Mouse (Mus musculus): ENCODE results near the gene Fscn1. TPM values are rescaled to one million over a fixed set of nuclear protein-coding genes. Genes with fewer than 3 reads are reported as not detected.

Fscn1 gene
- polyA plus RNA-seq, 1 experiment, result 28.5 TPM

DNA sequence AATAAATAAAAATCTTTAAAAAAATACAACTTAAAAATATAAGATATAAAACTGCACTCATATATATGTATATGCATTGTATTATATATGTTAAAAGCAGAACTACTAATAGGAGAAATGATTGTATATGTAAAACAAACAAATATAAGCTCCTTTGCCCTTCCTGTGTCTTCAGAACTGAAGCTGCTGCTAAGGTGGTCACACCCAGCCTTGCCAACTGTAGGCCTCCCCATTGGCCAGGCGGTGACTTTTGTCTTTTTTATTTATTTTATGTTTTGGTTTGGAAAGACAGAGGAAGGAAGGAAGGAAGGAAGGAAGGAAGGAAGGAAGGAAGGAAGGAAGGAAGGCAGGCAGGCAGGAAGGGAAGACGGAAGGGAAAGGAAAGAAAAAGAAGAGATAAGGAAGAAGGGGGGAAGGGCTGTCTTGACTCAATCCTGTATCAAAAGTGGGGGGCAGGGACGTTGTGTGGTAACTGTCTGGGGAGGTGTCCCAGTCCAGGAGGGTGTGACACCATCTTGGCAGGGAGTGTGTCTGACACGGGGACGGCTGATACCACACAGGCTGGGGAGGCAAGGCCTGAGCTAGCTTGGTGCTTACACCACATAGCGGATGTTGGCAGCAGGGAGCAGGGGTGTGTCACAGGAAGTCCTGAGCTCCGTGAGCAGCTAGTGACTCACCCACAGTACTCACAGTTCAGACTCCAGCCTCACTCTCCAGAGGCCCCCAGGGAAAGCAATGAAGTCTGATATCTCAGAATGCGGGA lies 39.7 kb upstream of the Fscn1 start:
- H3K27me3 ChIP-seq (replicated peaks; ENCODE audit: control insufficient read depth, insufficient read depth, low read length), result no peaks in the 10 kb centered on the region
- H3K4me1 ChIP-seq (ENCODE audit: control insufficient read depth, insufficient read depth, low read length), result no peaks in the 10 kb centered on the region
- H3K27ac ChIP-seq (ENCODE audit: insufficient read depth, low read depth, low read length), result peak overlapping the region; percentile 62
- no peak for TF ChIP-seq POLR2A (IDR thresholded peaks at IDR 0.05; ENCODE audit: low read depth, low read length)
- TF ChIP-seq CTCF (conservative IDR thresholded peaks at IDR 0.05; ENCODE audit: insufficient read depth, insufficient read length, low read depth, low read length), result 0 out of 2 replicates have a peak, but pooled peaks have one; percentile 2
- no peaks in the 10 kb centered on the region for H3K36me3 ChIP-seq (ENCODE audit: control insufficient read depth, insufficient read depth, low read length)
- peak; percentile 86 for DNase-seq
- WGBS, result 43% methylated on average over 8 of the region's 8 CpGs
- no peak overlapping the region for H3K4me3 ChIP-seq (ENCODE audit: insufficient read depth, low read depth, low read length)

GRCm38 (mm10) chr5:142921074-142921459 lies 39.1 kb upstream of the Fscn1 start:
- no peaks in the 10 kb centered on the region for H3K36me3 ChIP-seq (ENCODE audit: control insufficient read depth, insufficient read depth, low read length)

GRCm38 (mm10) chr5:142922251-142922650 lies 37.9 kb upstream of the Fscn1 start:
- Histone ChIP-seq H3K27me3 (replicated peaks; ENCODE audit: control insufficient read depth, insufficient read depth, low read length) (no peaks in the 10 kb centered on the region), H3K36me3 (ENCODE audit: control insufficient read depth, insufficient read depth, low read length) (no peaks in the 10 kb centered on the region), H3K4me1 (ENCODE audit: control insufficient read depth, insufficient read depth, low read length) (no peaks in the 10 kb centered on the region), H3K4me3 (ENCODE audit: insufficient read depth, low read depth, low read length) (no peak overlapping the region), H3K27ac (ENCODE audit: insufficient read depth, low read depth, low read length) (no peak overlapping the region)
- TF ChIP-seq POLR2A (IDR thresholded peaks at IDR 0.05; ENCODE audit: low read depth, low read length), result no peak
- no peak for TF ChIP-seq CTCF (conservative IDR thresholded peaks at IDR 0.05; ENCODE audit: insufficient read depth, insufficient read length, low read depth, low read length)
- no peak for DNase-seq
- 72% methylated on average over 5 of the region's 5 CpGs for WGBS

More at GRCm38 (mm10) chr5:142921074-142921459, 39.1 kb upstream of the Fscn1 start:
- Histone ChIP-seq H3K4me1 (ENCODE audit: control insufficient read depth, insufficient read depth, low read length) (no peaks in the 10 kb centered on the region), H3K27ac (ENCODE audit: insufficient read depth, low read depth, low read length) (peak overlapping the region; percentile 62), H3K4me3 (ENCODE audit: insufficient read depth, low read depth, low read length) (no peak overlapping the region), H3K27me3 (replicated peaks; ENCODE audit: control insufficient read depth, insufficient read depth, low read length) (no peaks in the 10 kb centered on the region)
- WGBS, result 68% methylated on average over 6 of the region's 6 CpGs
- DNase-seq, result no peak
- TF ChIP-seq CTCF (conservative IDR thresholded peaks at IDR 0.05; ENCODE audit: insufficient read depth, insufficient read length, low read depth, low read length) (no peak), POLR2A (IDR thresholded peaks at IDR 0.05; ENCODE audit: low read depth, low read length) (no peak)

- Histone ChIP-seq H3K36me3 (ENCODE audit: control insufficient read depth, insufficient read depth, low read length) (no peaks in the 10 kb centered on the region), H3K27me3 (replicated peaks; ENCODE audit: control insufficient read depth, insufficient read depth, low read length) (no peaks in the 10 kb centered on the region), H3K4me3 (ENCODE audit: insufficient read depth, low read depth, low read length) (no peak overlapping the region), H3K4me1 (ENCODE audit: control insufficient read depth, insufficient read depth, low read length) (no peaks in the 10 kb centered on the region), H3K27ac (ENCODE audit: insufficient read depth, low read depth, low read length) (no peak overlapping the region)
- TF ChIP-seq POLR2A (IDR thresholded peaks at IDR 0.05; ENCODE audit: low read depth, low read length), result no peak
- no peak for TF ChIP-seq CTCF (conservative IDR thresholded peaks at IDR 0.05; ENCODE audit: insufficient read depth, insufficient read length, low read depth, low read length)
- whole genome bisulfite sequencing, result 82% methylated on average over 3 of the region's 3 CpGs
- DNase-seq, result no peak
These were observed 36.4 kb upstream of the Fscn1 start for GRCm38 (mm10) chr5:142923781-142924180.

- TF ChIP-seq CTCF (conservative IDR thresholded peaks at IDR 0.05; ENCODE audit: insufficient read depth, insufficient read length, low read depth, low read length) (no peak), POLR2A (IDR thresholded peaks at IDR 0.05; ENCODE audit: low read depth, low read length) (no peak)
- H3K4me3 ChIP-seq (ENCODE audit: insufficient read depth, low read depth, low read length), result no peak overlapping the region
- no peak for DNase-seq
- no peaks in the 10 kb centered on the region for H3K4me1 ChIP-seq (ENCODE audit: control insufficient read depth, insufficient read depth, low read length)
- no peaks in the 10 kb centered on the region for H3K27me3 ChIP-seq (replicated peaks; ENCODE audit: control insufficient read depth, insufficient read depth, low read length)
- H3K27ac ChIP-seq (ENCODE audit: insufficient read depth, low read depth, low read length), result no peak overlapping the region
- 65% methylated on average over 12 of the region's 12 CpGs for WGBS
- no peaks in the 10 kb centered on the region for H3K36me3 ChIP-seq (ENCODE audit: control insufficient read depth, insufficient read depth, low read length)
These were observed 35.7 kb upstream of the Fscn1 start for GRCm38 (mm10) chr5:142924336-142924959.

DNA sequence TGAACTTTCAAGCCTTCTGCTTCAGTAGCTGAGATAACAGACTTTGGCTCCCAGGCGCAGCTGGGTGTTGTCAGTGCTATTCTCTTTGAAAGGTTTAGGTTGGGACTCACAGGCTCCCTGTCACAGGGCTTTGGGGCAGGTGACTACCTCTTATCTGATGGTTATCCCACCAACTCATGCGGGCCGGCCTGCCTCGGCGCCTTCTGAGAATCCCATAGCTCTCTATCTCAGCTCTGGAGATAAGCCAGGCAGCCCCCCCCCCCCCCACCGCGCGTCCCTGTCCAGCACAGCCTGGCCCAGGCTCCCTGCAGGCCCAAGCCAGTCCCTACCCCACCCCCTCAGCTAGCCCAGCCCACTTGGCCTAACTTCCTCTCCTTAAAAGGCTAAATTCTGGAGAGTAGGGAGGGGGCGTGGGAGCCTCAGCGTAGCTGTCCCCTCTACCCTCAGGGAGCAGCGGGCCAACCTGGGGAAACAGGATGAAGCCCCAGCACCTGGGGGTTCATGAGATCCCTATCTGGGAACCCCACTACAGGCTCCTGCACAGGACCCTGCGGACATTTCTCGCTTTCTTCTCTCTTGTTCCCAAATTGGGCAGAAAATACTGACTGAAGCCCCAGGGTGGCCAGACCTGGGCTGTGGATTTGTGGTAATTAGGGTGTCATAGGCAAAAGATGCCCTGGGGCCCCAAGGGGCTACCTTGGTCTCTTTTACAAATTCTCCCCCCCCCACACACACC lies 33.8 kb upstream of the Fscn1 start:
- no peaks in the 10 kb centered on the region for H3K36me3 ChIP-seq (ENCODE audit: control insufficient read depth, insufficient read depth, low read length)
- 52% methylated on average over 13 of the region's 13 CpGs for WGBS

DNA sequence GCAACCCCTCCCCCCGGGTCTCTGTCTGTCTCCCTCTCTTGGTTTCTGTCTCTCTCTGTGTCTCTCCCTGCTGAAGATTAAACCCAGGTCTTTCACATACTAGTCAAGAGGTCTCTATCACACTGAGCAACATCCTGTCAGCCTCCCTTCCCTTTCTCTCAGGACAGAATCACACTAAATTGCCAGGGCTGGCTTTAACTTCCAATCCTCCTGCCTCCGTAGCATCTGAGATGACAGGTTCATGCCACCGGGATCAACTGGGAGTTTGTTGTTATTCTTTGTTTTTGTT lies 33.3 kb upstream of the Fscn1 start:
- H3K4me1 ChIP-seq (ENCODE audit: control insufficient read depth, insufficient read depth, low read length), result no peaks in the 10 kb centered on the region
- WGBS, result 56% methylated on average over 3 of the region's 3 CpGs
- no peak for DNase-seq
- H3K4me3 ChIP-seq (ENCODE audit: insufficient read depth, low read depth, low read length), result no peak overlapping the region
- H3K36me3 ChIP-seq (ENCODE audit: control insufficient read depth, insufficient read depth, low read length), result no peaks in the 10 kb centered on the region
- TF ChIP-seq CTCF (conservative IDR thresholded peaks at IDR 0.05; ENCODE audit: insufficient read depth, insufficient read length, low read depth, low read length) (no peak), POLR2A (IDR thresholded peaks at IDR 0.05; ENCODE audit: low read depth, low read length) (no peak)
- no peak overlapping the region for H3K27ac ChIP-seq (ENCODE audit: insufficient read depth, low read depth, low read length)
- H3K27me3 ChIP-seq (replicated peaks; ENCODE audit: control insufficient read depth, insufficient read depth, low read length), result no peaks in the 10 kb centered on the region

More for the DNA sequence above, 33.8 kb upstream of the Fscn1 start:
- Histone ChIP-seq H3K4me1 (ENCODE audit: control insufficient read depth, insufficient read depth, low read length) (no peaks in the 10 kb centered on the region), H3K27me3 (replicated peaks; ENCODE audit: control insufficient read depth, insufficient read depth, low read length) (no peaks in the 10 kb centered on the region), H3K4me3 (ENCODE audit: insufficient read depth, low read depth, low read length) (no peak overlapping the region), H3K27ac (ENCODE audit: insufficient read depth, low read depth, low read length) (peak overlapping the region; percentile 2; the same call in 1 of the 2 replicates)
- DNase-seq, result peak; percentile 66
- TF ChIP-seq POLR2A (IDR thresholded peaks at IDR 0.05; ENCODE audit: low read depth, low read length), result no peak
- no peak for TF ChIP-seq CTCF (conservative IDR thresholded peaks at IDR 0.05; ENCODE audit: insufficient read depth, insufficient read length, low read depth, low read length)
